Mouse (Mus musculus) heart, postnatal 14 days (tissue): Measurements from ENCODE around the gene Rnf34. TPM values are rescaled to one million over a fixed set of nuclear protein-coding genes. Genes with fewer than 3 reads are reported as not detected.

Experiments used
- DNase-seq, 2 experiments: peaks; one replicate each; pipeline ENCODE4 v3.0.0; 2021 to 2022
- intact Hi-C: fragments of 180-260 bp; cut with DNase I; formaldehyde crosslinking; loops from one replicate; pipeline ENCODE4 v1.15.1; 2025
- long read RNA-seq, 2 experiments: library from polyadenylated mRNA; stranded (forward); transcript quantifications; one replicate each; pipeline ENCODE4 v2.0.0; 2021
- total RNA-seq, 2 experiments: library from RNA; stranded (reverse); gene quantifications; 2 replicates each; pipeline ENCODE4 v1.2.3; 2021

Gene Rnf34
- 10 to 100 TPM; 27.3 to 27.7 TPM for total RNA-seq
- long read RNA-seq, experiment 1, full-length matches to known transcripts, result 45 of 48 reads
- long read RNA-seq, experiment 1, partial matches to known transcripts, result 3 of 48 reads
- long read RNA-seq, experiment 1, other reads (novel, unspliced or antisense), result 0 of 48 reads
- long read RNA-seq, experiment 2, full-length matches to known transcripts, result 29 of 32 reads
- long read RNA-seq, experiment 2, partial matches to known transcripts, result 2 of 32 reads
- long read RNA-seq, experiment 2, other reads (novel, unspliced or antisense), result 1 of 32 reads

DNA sequence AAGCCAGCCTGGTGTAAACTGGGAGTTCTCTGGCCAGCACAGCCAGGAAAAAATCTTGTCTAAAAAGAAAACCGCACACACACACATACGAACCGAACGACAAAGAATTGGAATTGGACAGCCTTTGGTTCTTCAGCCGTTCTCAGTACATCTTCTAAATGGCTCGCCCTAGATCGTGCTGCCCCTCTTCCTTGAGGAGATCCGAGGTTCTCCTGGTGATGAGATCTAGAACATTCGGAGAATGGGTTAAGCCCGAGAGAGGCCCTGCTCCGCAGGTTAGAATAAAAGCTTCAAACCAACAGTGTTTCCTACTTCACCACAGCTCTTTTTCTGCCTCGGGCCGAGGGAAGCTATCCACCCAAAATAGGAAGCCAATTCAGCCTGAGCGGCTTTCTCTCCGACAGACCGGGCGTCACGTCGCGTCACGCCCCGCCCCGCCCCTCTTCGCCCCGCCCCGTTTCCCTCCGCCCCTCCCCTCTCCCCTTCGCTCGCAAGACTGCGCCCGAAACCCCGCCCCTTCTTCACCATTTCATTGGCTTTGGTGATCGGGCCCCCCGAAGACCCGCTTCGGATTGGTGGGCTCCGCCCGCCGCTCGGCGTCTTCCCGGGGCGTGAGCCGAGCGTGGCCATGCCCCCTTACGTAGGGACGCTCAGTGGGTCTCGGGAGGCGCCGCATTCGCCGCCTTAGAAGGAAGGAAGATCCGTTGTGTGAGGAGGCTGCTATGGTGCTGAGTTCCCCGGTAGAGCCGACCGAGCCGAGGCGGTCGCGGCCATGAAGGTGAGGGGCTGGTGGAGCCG is at the start of gene Rnf34:
TSS of gene Rnf34 (plus strand) at position 528 of the 798 bp plus-strand sequence.
- intact Hi-C loops, result loop anchor here (2.0 kb wide), 1 partner anchor 29 kb away; the partner anchor contains the start of gene Anapc5

DNA sequence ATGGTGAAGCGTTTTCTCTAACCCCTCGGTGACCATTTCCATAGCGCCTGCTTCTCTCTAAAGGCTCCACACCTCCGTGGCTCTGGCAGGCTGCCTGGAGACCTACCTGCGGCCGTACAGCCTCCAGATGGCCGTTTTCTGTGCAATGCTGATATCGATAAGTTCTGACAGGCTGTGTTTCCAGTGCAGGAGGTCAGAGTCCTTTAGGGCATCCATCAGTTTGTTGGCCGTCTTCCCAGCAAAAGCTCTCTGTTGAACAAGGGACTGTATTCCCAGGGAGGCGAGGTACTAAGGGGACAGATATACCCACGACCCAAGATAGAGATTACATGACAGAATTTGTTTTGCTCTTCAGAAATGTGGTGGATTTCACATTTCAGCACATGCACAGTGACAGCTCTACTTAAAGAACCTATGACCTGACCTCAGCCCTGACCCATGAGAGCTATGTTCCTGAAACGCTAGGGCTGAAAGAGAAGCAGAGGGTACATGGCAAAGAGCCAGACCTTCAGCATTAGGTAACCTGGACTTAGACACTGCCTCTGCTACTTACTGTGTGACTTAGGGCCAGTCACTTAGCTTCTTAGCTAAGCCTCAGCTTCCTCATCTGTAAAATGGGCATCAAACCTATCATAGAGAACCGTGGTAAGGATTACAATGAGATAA is 49.4 kb upstream of the Rnf34 start:
- intact Hi-C loops, result no loop called here
- DNase-seq, result no peak

More for the DNA sequence above, at the start of gene Rnf34:
- peak; percentile 97 for DNase-seq

DNA sequence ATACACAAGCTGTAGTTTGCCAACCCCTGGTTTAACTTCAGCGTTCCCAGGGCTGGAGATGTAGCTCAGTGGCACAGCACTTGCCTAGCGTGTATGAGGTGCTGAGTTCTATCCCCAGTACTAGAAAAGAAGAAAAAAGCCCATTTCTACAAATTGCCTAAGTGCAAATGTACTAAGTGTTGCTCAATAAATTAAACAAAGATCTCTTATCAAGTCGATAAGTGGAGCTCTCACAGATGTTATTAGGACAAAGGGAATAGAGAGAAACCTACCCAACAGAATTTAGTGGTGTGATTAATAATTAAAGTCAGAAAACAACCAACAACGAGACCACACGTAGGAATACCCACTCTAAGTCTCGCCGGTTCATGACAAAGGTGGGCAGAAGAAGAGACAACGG is 48.2 kb upstream of the Rnf34 start:
- intact Hi-C loops, result no loop called here
- DNase-seq, result no peak

DNA sequence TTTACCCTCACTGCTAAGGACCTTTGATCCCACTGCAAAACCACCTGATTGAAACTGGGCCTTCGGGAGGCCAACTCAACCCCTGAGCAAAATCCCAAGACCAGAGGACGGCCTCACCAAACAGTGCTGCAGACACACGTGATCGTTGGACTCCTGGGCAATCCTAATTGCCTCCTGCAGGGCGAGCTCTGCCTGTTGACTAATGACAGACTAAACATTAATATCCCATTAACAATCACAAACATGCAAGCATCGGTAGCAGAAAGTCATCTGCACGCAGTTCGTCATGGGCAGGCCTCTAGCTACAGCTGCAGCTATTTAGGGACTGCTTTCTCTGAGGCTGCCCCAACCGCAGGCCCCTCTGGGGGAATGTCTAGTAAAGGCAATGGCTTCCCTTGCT is 47.1 kb upstream of the Rnf34 start:
- no peak for DNase-seq
- intact Hi-C loops, result no loop called here

DNA sequence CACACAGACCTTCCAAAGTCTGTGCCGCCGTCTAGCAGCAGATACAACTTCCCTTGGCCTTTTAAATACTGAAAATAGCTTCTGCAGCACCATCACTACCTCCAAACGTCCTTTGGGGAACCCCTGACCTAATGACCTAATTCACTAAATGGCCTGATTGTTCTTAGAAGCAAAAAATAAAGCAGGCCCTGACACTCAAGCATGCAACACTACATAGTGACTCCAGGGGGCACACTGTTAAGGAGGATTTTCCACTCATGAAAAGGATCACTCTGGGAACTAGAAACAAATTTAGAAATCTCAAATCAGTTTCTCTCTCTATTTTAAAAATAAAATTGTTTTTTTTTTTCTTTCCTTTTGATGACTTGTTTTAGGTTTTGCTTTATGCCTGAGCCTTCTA is 44.3 kb upstream of the Rnf34 start:
- intact Hi-C loops, result no loop called here
- DNase-seq, result no peak

DNA sequence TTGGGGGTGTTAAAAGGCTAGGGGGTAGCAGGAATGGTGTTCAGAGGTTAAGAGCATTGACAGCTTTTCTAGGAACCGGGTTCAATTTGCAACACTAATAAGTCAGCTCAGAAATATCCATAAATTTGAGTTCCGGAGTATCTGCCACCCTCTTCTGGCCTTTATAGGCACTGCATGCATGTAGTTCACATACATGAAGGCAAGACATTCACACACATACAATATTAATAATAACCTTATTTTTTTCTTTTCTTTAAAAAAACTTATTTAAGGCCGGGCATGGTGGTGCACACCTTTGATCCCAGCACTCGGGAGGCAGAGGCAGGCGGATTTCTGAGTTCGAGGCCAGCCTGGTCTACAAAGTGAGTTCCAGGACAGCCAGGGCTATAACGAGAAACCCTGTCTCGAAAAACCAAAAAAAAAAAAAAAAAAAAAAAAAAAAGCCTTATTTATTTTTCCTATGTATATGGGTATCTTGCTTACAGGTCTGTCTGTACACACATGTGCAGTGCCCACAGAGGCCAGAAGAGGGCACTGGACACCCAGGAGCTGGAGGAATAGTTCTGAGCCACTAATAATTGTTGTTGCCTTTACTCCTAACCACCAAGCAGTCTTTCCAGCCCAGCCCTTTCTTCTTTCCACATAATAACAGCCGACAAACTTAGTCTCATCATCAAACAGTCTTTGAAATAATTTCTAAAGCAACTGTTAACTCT is 38.3 kb upstream of the Rnf34 start:
- intact Hi-C loops, result loop anchor here (2.0 kb wide), 1 partner anchor 69 kb away; no protein-coding TSS in a partner anchor
- DNase-seq, result peak; percentile 69 to 79

DNA sequence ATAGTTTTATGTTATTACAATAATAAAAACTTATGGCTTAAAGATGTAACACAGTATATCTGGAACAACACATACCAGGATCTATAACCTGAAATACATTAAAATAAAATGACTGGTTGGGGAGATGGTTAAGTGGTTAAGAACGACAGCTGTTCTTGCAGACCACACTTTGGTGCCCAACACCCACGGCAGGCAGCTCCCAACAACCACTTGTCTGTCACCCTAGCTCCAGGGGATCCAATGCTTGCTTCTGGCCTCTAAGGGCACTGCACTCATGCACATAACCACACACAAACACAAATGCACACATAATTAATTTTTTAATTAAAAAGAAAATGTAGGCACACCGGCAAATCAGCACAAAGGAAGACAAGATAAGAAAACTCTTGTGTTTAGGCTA is 37.1 kb upstream of the Rnf34 start:
- no peak for DNase-seq
- intact Hi-C loops, result no loop called here

DNA sequence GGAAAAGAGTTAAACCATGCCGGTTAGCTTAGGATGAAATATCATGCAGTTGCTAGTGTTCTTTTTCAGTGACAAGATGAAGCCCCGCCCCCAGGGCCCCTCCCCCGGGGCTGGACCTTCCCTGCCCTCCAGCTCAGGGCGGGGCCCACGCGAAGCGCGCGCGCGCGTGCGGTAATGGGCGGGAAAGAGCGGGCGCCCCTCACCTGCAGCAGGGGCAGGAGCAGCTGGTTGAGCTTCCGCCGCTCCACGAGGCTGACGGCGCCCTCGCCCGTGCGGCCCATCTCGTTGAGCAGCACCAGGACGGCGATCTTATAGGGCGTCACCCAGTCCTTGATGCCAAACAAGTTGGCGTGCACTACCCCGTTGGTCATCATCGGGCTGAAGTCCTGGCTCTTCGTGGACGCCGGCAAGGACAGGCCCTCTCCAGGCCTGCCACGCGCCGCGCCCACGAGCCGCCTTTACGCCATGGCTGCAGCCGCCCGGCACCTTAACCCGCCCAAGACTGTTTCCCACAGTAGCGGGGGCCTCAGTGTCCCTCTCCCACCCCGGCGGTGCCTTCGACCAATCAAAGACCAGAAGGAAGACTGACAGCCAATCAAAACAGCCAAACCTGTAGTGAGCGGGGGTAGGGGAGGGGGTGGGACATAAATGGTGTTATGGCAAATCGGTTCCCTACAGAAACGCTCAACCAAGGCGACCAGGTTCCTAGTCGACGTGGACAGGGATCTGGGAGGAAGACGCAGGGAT is 28.9 kb upstream of the Rnf34 start, which contains the start of gene Anapc5:
TSS of gene Anapc5 (minus strand) at position 563 of the 747 bp plus-strand sequence.
- DNase-seq, result peak; percentile 91 to 92
- intact Hi-C loops, result loop anchor here (2.0 kb wide), 1 partner anchor 30 kb away; the partner anchor contains the start of gene Rnf34

DNA sequence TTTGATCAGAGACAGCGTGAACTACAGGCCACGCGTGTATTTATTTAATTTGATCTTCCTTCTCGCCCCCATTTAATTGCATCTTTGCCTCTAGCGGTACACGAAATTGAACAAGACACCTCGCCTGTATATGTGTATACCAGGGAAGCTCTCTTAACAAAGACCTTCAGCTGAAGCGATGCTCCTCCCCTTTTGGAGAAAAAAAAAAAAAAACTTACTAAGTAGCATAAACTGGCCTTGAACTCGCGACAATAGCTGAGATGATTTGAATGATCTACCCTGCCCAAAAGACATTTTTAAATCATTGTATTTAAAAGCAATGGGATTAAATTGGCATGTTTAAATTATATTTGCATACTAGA is 28.3 kb upstream of the Rnf34 start:
- intact Hi-C loops, result loop anchor here (2.0 kb wide), 1 partner anchor 29 kb away; the partner anchor contains the start of gene Rnf34
- DNase-seq, result no peak

DNA sequence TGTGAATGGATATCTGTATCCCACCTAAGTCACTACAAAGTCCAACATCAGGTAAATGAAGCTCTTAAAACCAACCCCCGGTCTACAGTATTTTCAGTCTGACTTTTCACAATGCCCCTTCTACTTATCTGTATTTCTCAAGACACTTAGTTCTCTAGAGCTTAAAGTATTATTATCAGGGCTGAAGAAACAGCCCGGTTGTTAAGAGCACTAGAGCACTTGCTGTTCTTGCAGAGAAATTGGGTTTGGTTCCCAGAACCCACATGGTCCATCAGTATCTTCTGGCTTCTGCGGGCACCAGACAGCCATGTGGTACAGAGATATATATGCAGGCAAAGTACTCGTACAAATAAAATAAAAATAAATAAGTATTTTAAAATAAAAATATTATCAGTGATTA is 27.4 kb upstream of the Rnf34 start:
- intact Hi-C loops, result no loop called here
- DNase-seq, result no peak

DNA sequence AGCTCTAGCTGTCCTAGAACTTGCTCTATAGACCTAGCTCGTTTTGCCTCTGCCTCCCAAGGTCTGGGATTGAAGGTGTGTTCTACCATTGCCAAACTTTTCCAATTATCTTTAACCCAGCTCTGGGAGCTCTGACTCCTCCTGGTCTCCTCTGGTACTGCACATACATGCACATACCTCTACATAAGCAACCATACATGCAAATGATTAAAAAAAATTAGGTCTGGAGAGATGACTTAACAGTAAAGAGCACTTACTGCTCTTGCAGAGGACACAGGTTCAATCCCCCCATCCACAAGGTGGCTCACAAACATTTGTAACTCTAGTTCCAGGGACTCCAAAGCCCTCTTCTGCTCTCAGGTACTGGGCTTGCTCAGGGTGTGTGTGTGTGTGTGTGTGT is 25.9 kb upstream of the Rnf34 start:
- intact Hi-C loops, result no loop called here
- no peak for DNase-seq

DNA sequence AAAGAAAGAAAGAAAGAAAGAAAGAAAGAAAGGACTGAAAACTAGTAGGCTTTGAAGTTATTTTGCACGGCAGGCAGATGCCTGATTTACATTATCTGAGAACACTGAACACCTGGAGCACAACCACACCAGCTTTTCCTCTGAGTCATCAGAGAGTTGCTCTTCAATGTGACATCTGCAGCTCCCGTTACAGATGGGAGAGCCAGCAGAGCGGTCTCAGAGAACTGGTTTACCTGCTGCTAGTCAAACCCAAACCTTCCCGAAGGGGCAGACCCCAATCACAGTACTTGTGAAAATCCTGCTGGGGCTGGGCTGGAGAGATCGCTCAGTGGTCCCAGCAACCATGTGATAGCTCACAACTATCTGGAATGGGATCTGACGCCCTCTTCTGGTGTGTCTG is 25.4 kb upstream of the Rnf34 start:
- no peak for DNase-seq
- intact Hi-C loops, result no loop called here

DNA sequence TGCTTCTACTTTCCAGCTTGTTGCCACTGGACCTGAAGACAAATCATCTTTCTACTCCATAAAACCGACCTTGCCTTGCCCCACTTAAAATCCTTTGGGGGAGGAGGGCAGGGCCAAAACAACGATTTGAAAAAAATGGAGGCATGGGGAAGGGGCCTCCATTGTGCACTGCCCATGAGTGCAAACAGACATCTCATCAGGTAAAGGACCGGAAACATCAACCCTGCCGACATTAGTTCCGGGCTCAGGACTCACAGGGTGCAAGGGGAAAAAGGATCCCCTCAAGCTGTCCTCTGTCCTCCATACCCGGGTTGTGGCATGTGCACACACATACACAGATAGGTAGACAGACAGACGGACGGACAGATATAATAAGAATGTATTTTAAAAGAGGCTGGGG is 24.7 kb upstream of the Rnf34 start:
- no peak for DNase-seq
- intact Hi-C loops, result no loop called here

DNA sequence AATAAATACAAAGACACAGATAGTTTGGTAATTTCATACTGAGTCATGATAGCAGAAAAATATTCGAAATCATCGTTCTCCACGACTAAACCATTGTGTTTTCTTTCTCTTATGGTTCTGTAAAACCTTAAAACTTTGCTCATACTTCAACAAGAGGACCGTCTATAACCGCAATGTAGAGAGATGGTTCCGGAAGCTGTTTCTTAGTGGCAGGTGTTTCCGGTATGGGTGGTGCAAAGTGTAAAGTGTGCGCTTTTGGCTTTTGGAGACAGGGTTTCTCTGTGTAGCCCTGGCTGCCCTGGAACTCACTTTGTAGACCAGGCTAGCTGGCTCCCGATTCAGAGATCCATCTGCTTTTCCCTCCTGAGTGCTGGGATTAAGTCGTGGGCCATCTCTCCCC is 17.3 kb upstream of the Rnf34 start:
- intact Hi-C loops, result no loop called here
- no peak for DNase-seq

DNA sequence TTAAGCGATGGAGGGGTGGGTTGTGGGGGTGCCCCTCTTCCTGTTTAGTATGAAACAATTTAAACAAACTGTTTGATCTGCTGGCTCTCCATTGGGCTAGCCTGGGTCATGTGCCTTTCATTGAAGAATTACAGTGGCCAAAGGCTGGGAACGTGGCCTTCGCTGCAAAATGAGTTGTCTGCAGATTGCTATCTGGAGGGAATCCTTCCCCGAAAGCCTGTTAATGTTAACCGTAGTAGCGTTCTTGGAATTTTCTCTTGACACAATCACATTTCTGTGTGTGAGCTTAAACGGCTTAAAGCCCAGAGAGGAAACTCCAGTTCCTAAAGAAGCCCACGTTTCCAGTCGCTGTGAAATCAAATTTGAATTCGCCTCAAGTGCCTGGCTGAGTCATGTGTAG is 16.9 kb upstream of the Rnf34 start:
- no peak for DNase-seq
- intact Hi-C loops, result no loop called here

DNA sequence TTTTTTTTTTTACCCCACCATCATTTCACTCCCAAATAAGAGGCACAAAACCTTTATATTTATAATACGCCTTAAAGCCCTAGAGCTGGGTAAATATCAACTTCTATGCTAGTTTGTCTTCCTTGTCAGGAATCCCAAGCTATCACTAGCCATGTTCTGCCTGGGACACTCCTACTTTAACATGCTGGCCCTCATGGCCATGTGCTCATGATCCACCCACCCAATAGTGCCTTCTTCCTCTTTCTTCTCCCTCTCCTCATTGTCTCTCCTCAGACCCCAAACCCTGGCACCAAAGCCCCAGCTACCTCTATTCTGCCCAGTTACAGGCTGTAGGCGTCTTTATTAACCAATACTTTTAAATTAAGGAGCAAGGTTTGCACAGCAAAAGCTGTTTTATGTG is 8.7 kb upstream of the Rnf34 start:
- no peak for DNase-seq
- intact Hi-C loops, result no loop called here

DNA sequence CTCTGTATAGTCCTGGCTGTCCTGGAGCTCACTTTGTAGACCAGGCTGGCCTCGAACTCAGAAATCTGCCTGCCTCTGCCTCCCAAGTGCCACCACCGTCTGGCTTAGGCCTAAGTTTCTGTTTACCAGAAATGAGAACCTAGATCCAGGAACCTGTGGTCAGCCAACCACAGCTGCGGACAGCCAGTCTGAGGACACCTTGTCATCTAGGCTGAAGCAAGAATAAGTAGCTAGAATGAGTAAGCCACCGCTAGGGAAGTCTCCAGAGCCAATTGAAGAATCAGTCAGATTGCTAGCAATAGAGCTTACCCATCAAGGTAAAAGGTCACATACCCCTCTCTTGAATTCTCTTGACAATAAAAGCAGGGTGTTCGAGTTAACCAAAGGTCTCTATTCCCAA is 6.0 kb upstream of the Rnf34 start:
- no peak for DNase-seq
- intact Hi-C loops, result no loop called here

DNA sequence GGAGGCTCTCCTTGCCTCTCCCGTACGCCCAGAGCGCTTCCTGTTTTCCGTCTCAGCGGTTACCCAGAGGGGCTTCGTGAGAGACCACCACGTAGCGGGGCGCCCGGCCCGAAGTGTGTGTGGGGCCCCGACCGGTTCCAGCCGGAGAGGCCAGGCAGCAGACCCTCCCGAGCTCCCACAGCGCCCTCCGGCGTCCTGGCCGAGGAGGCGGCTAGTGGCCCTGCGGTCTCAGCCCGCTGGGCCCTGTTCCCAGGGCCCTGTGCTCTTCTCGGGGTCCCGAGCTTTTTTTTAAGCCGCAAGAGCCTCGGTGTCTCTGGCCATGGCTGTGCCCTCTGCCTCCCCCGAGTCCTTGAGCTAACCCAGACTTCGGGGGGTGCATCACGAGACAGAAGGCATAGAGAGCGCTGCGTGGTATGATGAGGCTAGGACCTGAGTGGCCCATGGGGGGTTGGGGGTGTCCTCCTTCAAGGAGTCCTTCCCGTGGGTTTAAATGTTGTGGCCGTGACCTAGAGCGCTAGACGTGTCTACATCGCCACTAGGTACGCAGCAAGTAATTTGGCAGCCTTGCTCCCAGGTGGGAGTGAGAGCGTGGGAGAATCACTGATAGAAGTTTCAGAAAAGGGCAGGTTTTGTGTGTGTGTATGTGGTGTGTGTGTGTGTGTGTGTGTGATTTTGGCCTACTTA is 613 bp downstream of the Rnf34 start:
- DNase-seq, result peak; percentile 67 to 71
- intact Hi-C loops, result loop anchor here (2.0 kb wide), 1 partner anchor 30 kb away; the partner anchor contains the start of gene Anapc5

DNA sequence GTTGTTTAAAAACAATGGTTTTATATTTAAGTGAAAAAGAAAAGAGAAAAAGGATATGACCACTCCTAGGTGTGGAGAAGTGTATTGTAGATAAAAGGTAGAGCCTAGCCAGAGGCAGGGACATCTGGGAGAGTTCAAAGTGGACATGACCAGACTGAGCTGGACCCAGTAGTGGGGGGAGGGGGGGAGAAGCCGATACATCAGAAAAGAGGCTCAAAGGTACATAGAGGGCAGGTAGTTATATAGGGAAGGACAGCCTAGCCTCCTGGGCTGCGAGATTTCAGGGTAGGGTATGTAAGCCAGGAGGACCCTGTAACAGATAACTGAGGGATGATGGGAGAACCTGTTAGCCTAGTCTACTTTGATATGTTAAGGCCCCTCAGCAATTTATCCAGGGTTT is 2.8 kb downstream of the Rnf34 start:
- DNase-seq, result no peak
- intact Hi-C loops, result no loop called here
